Mouse (Mus musculus): Measurements from ENCODE around the gene Fpr2.
A peak's percentile ranks its signal among the peaks of the same experiment; 100 is the strongest.
"Not testable (repeated sequence)": the region's sequence is repeated elsewhere in the genome, so short reads cannot be mapped to it uniquely, and the experiment has no call there.

Gene Fpr2

DNA sequence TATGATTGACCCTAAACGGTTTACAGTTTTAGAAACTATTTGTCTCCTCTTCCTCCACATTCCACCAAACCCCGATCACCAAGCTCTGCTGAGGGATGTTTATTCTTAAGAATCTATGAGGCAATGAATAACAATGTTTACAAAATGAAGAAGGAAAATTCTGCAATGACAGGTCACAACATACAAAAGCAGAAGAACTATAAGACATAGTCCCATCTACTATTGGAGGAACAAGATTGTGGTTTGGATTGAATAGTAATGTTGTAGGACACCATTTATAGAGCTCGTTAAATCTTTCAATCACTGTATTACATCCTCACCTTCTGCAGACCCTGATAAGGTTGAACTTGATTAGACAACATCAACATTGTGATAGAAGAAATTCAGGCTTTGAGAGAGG lies 5.0 kb upstream of the Fpr2 start:
- DNase-seq (ENCODE audit: low read depth, low spot score), result no peak

- no peak for DNase-seq (ENCODE audit: low read depth, low spot score)
These were observed 3.8 kb upstream of the Fpr2 start, which contains the start of gene Fpr1 for GRCm38 (mm10) chr17:17883840-17884239. Fpr1 (minus strand) TSS chr17:17883940.

GRCm38 (mm10) chr17:17889732-17890425 lies 2.3 kb downstream of the Fpr2 start:
- DNase-seq (ENCODE audit: low read depth, low spot score), result no peak

GRCm38 (mm10) chr17:17896039-17896438 lies 8.4 kb downstream of the Fpr2 start:
- DNase-seq (ENCODE audit: low read depth, low spot score), result peak; percentile 52

GRCm38 (mm10) chr17:17899268-17899667 lies 11.6 kb downstream of the Fpr2 start:
- DNase-seq (ENCODE audit: low read depth, low spot score), result peak; percentile 8

- DNase-seq (ENCODE audit: low read depth, low spot score), result no peak
These were observed 13.1 kb downstream of the Fpr2 start for GRCm38 (mm10) chr17:17900768-17901167.

GRCm38 (mm10) chr17:17909636-17910421 lies 22.2 kb downstream of the Fpr2 start:
- peak; percentile 82 for DNase-seq (ENCODE audit: low read depth, low spot score)

- not testable (repeated sequence) for DNase-seq (ENCODE audit: low read depth, low spot score)
These were observed 25.0 kb downstream of the Fpr2 start for GRCm38 (mm10) chr17:17912618-17913017.

GRCm38 (mm10) chr17:17917376-17917775 lies 29.8 kb downstream of the Fpr2 start:
- DNase-seq (ENCODE audit: low read depth, low spot score), result no peak

GRCm38 (mm10) chr17:17917782-17918181 lies 30.2 kb downstream of the Fpr2 start:
- DNase-seq (ENCODE audit: low read depth, low spot score), result no peak

Measured in forelimb bud, embryonic 11.5 days (tissue).